Mouse (Mus musculus) midbrain, embryonic 10.5 days (tissue): Measurements from ENCODE around the gene Myo1b. TPM values are rescaled to one million over a fixed set of nuclear protein-coding genes. Genes with fewer than 3 reads are reported as not detected.

Source experiments
- DNase-seq: peaks from one replicate; pipeline ENCODE4 v3.0.0-alpha.2; 2017; ENCODE audit warnings: low spot score
- H3K27ac ChIP-seq: fragments of 300-500 bp; sonication (generic); replicated peaks from 2 replicates; pipeline ENCODE4 v1.5.1; 2016; ENCODE audit warnings: mild to moderate bottlenecking
- H3K27me3 ChIP-seq: fragments of 300-500 bp; sonication (generic); 2 replicates; pipeline ENCODE4 v1.6.1; 2016; ENCODE audit warnings: low read depth, mild to moderate bottlenecking; ENCODE audit not compliant: poor library complexity, severe bottlenecking
- H3K36me3 ChIP-seq: fragments of 300-500 bp; sonication (generic); 2 replicates; pipeline ENCODE4 v1.6.1; 2016; ENCODE audit warnings: mild to moderate bottlenecking, moderate library complexity
- H3K4me1 ChIP-seq: fragments of 300-500 bp; sonication (generic); 2 replicates; pipeline ENCODE4 v1.6.1; 2016
- H3K4me3 ChIP-seq: fragments of 300-500 bp; sonication (generic); 2 replicates; pipeline ENCODE4 v1.5.1; 2016; ENCODE audit warnings: mild to moderate bottlenecking, moderate library complexity
- H3K9me3 ChIP-seq: fragments of 300-500 bp; sonication (generic); replicated peaks from 2 replicates; pipeline ENCODE4 v1.6.1; 2016; ENCODE audit warnings: mild to moderate bottlenecking
- WGBS: fragments of 180-500 bp; shearing (Covaris S2); methylation state at CpG from one replicate; pipeline ENCODE4 v1.1.7; 2016; 5-methylcytosine and 5-hydroxymethylcytosine counted together
- polyA plus RNA-seq: library from polyadenylated mRNA; unstranded; fragments of >200 nt; fragmentation: Nextera tagmentation; extraction: Ambion mirVana; gene quantifications from 2 replicates; pipeline ENCODE4 v1.2.1, GENCODE M21; 2016

Gene Myo1b
- polyA plus RNA-seq, 1 experiment from 2014 or later: 73.0 TPM

- H3K4me1 ChIP-seq: peaks cover 42% of the 10 kb centered on the region
- peaks cover 13% of the 10 kb centered on the region; the same call in 1 of the 2 replicates for H3K36me3 ChIP-seq
- DNase-seq: peak; percentile 89
- WGBS: under 1% methylated on average over 33 of the region's 33 CpGs
- H3K9me3 ChIP-seq: no peaks in the 10 kb centered on the region
- H3K4me3 ChIP-seq: peak overlapping the region; percentile 76
- peaks cover 19% of the 10 kb centered on the region for H3K27me3 ChIP-seq
- peak overlapping the region; percentile 97 for H3K27ac ChIP-seq
Measured at GRCm38 (mm10) chr1:51915051-51915575, 758 bp downstream of the Myo1b start.

DNA sequence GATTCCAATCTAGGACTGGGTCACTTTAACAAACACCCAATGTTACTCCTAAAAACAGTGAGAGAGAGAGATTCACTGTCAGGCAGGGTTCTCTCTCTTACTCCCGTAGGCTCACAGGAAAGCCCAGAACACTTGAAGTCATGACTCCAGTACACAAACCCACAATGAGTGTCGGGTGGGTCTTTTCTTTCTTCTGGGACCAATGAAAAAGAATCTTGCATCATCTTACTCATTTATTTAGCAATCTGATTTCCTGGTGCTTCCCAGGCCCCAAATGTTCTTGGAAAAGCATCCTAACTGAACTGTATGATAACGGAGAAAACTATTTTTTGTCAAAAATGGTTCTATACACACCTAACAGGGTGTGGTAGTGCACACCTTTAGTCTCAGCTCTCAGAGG is 1.8 kb downstream of the Myo1b start:
- Histone ChIP-seq H3K9me3 (no peaks in the 10 kb centered on the region), H3K36me3 (peaks cover 16% of the 10 kb centered on the region; the same call in 1 of the 2 replicates), H3K27ac (no peak overlapping the region), H3K4me1 (peaks cover 53% of the 10 kb centered on the region), H3K4me3 (peak overlapping the region; percentile 76), H3K27me3 (peaks cover 19% of the 10 kb centered on the region)
- DNase-seq: no peak
- 87% methylated on average over 3 of the region's 3 CpGs for WGBS

- H3K36me3 ChIP-seq: peaks cover 16% of the 10 kb centered on the region; the same call in 1 of the 2 replicates
- H3K27ac ChIP-seq: no peak overlapping the region
- no peaks in the 10 kb centered on the region for H3K9me3 ChIP-seq
- H3K27me3 ChIP-seq: peaks cover 19% of the 10 kb centered on the region
- WGBS: 80% methylated on average over 14 of the region's 14 CpGs
- DNase-seq: no peak
- H3K4me1 ChIP-seq: peaks cover 61% of the 10 kb centered on the region
- peak overlapping the region; percentile 76; the same call in 1 of the 2 replicates for H3K4me3 ChIP-seq
Measured at GRCm38 (mm10) chr1:51913071-51913814, 2.6 kb downstream of the Myo1b start.

- H3K27me3 ChIP-seq: peaks cover 3% of the 10 kb centered on the region
- WGBS: 77% methylated on average over 4 of the region's 4 CpGs
- DNase-seq: no peak
- no peak overlapping the region for H3K27ac ChIP-seq
- H3K36me3 ChIP-seq: peaks cover 16% of the 10 kb centered on the region; the same call in 1 of the 2 replicates
- peaks cover 79% of the 10 kb centered on the region for H3K4me1 ChIP-seq
- no peaks in the 10 kb centered on the region for H3K9me3 ChIP-seq
- no peak overlapping the region for H3K4me3 ChIP-seq
Measured at GRCm38 (mm10) chr1:51911331-51911730, 4.5 kb downstream of the Myo1b start.

DNA sequence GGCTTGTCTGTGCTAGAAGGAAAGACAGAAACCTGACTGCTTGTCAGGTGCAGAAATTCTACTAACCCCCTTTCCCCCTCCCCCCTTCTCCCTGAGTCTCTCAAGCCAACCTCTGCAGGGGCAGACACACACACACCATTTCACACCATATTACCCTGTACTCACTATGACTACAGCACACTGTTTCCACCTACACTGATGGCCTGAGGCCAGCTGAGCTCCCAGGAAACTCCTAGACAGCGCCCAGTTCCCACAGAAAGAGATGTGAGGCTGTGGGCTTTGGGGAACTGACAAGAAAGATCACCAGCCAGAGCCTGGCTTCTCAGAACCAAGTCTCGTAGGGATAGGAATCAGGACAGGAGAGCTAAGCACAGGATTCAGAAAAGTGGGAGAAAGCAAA is 6.7 kb downstream of the Myo1b start:
- Histone ChIP-seq H3K4me3 (no peak overlapping the region), H3K9me3 (no peaks in the 10 kb centered on the region), H3K27ac (no peak overlapping the region), H3K27me3 (no peaks in the 10 kb centered on the region), H3K36me3 (peaks cover 21% of the 10 kb centered on the region; the same call in 1 of the 2 replicates), H3K4me1 (peaks cover 68% of the 10 kb centered on the region)
- DNase-seq: no peak
- 75% methylated on average over 2 of the region's 2 CpGs for WGBS

- no peak overlapping the region for H3K27ac ChIP-seq
- no peak for DNase-seq
- no peak overlapping the region for H3K4me3 ChIP-seq
Measured at GRCm38 (mm10) chr1:51907821-51908220, 8.1 kb downstream of the Myo1b start.

DNA sequence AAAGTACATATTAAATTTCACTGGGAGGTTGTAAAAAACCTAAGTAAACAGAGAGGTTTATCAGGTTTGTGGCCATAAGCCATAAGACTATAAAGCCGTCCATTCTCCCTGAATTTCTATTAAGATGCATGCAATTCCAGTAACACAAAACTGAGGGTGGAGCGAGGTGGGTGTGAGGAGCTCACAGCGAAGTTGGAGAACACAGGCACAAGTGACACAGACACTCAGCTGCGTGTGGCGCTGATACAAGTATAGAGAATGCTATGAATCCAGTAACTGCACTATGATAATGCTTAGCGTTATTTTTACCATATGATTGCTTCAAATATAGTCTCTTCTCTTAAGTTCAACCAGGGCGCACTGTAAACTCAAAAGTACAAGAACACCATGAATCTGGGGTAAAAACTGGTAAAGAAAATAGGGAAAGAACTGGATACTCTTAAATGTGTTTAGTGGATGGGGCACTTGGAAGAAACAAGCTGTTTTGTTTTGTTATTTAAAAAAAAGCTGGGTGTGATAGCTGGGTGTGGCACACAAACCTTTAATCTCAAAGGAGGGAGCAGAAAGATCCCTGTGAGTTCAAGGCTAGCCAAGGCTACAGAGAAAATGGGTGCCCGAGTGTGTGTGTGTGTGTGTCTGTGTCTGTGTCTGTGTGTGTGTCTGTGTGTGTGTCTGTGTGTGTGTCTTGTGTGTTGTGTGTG is 9.5 kb downstream of the Myo1b start:
- Histone ChIP-seq H3K36me3 (peaks cover 20% of the 10 kb centered on the region; the same call in 1 of the 2 replicates), H3K9me3 (no peaks in the 10 kb centered on the region), H3K27me3 (no peaks in the 10 kb centered on the region), H3K4me1 (peaks cover 48% of the 10 kb centered on the region), H3K27ac (no peak overlapping the region), H3K4me3 (no peak overlapping the region)
- no peak for DNase-seq
- 92% methylated on average over 8 of the region's 8 CpGs for WGBS

More at GRCm38 (mm10) chr1:51907821-51908220, 8.1 kb downstream of the Myo1b start:
- Histone ChIP-seq H3K27me3 (no peaks in the 10 kb centered on the region), H3K4me1 (peaks cover 54% of the 10 kb centered on the region), H3K36me3 (peaks cover 21% of the 10 kb centered on the region; the same call in 1 of the 2 replicates), H3K9me3 (no peaks in the 10 kb centered on the region)
- whole genome bisulfite sequencing: 58% methylated on average over 8 of the region's 8 CpGs

- no peak for DNase-seq
- Histone ChIP-seq H3K27me3 (no peaks in the 10 kb centered on the region), H3K4me1 (peaks cover 38% of the 10 kb centered on the region), H3K27ac (no peak overlapping the region), H3K36me3 (0 out of 2 replicates have a peak, but pooled peaks cover 9% of the 10 kb centered on the region), H3K4me3 (no peak overlapping the region), H3K9me3 (no peaks in the 10 kb centered on the region)
- WGBS: 90% methylated on average over 6 of the region's 6 CpGs
Measured at GRCm38 (mm10) chr1:51905073-51905472, 10.8 kb downstream of the Myo1b start.

DNA sequence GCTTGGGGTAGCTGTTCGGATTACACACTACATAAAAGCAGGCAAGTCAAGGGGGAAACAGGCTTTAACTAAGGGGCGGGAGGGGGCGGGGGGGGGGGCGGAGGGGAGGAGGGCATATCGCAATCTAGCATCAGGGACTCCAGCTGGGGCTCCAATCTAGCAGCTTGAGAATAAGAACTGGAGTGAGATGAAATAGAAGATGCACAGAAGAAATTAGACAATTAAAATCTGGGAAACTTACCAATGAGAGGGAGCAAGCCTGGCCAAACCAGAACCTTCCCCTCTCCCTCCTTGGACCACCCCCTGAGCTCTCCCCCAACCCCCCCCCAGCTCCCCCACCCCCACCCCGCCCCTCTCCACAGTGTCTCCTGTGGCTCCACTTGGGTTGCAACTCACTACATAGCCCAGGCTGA is 18.7 kb downstream of the Myo1b start:
- no peak overlapping the region; the same call in 1 of the 2 replicates for H3K27ac ChIP-seq
- no peaks in the 10 kb centered on the region for H3K9me3 ChIP-seq
- DNase-seq: no peak
- no peak overlapping the region for H3K4me3 ChIP-seq
- H3K27me3 ChIP-seq: no peaks in the 10 kb centered on the region
- peaks cover 29% of the 10 kb centered on the region for H3K4me1 ChIP-seq
- H3K36me3 ChIP-seq: peaks cover 4% of the 10 kb centered on the region; the same call in 1 of the 2 replicates
- WGBS: 49% methylated on average over 6 of the region's 6 CpGs

GRCm38 (mm10) chr1:51895961-51896360 is 19.9 kb downstream of the Myo1b start:
- Histone ChIP-seq H3K36me3 (peaks cover 4% of the 10 kb centered on the region; the same call in 1 of the 2 replicates), H3K4me1 (peaks cover 33% of the 10 kb centered on the region), H3K4me3 (no peak overlapping the region), H3K9me3 (no peaks in the 10 kb centered on the region), H3K27me3 (no peaks in the 10 kb centered on the region), H3K27ac (no peak overlapping the region)
- WGBS: 39% methylated on average over 10 of the region's 10 CpGs
- no peak for DNase-seq

DNA sequence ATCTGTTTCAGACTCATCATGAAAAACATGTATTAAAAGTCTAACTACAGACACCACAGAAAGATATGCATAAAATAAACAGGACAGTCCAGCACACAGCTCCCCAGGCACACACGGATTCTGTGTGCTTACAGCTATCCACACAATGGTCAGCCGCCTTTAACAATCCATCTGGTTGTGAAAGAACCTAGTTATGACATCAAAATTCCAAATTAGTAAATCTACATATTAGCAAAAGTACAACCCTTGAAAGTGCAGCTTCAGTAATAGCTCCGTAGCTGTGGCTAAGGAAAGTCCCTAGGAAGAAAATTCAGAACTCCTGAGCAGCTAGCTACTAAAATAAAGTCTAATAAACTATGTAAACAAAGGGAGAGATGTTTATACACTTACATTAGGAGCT is 21.1 kb downstream of the Myo1b start:
- DNase-seq: no peak
- 83% methylated on average over 3 of the region's 3 CpGs for WGBS
- peaks cover 3% of the 10 kb centered on the region; the same call in 1 of the 2 replicates for H3K36me3 ChIP-seq
- H3K27ac ChIP-seq: no peak overlapping the region
- H3K9me3 ChIP-seq: no peaks in the 10 kb centered on the region
- no peaks in the 10 kb centered on the region for H3K27me3 ChIP-seq
- peaks cover 39% of the 10 kb centered on the region for H3K4me1 ChIP-seq
- H3K4me3 ChIP-seq: no peak overlapping the region

DNA sequence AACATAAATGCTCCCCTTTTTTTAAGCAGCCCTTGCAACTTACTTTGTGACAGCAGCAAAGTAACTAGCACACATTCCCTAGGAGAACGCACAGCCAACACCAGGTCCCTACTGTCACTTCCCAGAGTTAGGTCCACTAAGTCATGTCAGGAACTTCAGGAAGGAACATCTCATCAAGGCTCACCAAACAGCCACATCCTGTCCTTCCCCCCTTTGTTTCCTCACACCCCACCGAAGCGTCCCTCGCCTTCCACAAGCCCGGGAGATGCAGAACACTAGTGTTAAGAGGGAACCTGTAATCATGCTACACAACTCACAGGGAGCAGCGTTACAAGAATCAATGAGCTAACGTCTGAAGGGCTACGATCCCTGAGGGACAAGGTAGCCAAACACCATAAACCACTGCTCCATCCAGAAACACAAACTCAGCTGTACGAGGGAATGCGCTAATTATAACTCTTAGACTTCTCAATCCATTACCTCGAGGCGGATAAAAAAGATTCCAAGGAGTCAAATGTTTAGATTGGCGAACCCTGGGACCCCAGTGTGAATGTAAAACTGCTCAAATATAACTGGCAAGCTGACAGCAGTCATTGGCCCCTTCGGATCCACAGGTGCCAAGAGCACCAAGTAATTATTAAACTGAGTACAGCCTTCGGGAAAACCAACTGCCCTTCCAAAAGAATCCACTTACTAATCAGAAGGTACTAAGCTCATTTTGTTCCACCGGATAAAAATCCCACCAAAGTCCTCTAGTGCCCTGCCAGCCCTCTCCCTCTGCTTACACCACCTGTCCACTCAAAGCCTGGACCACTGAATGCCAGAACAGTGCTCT is 22.1 kb downstream of the Myo1b start:
- Histone ChIP-seq H3K36me3 (peaks cover 3% of the 10 kb centered on the region; the same call in 1 of the 2 replicates), H3K4me3 (no peak overlapping the region), H3K4me1 (peaks cover 45% of the 10 kb centered on the region), H3K9me3 (no peaks in the 10 kb centered on the region), H3K27ac (no peak overlapping the region), H3K27me3 (no peaks in the 10 kb centered on the region)
- 88% methylated on average over 16 of the region's 16 CpGs for WGBS
- no peak for DNase-seq
